In genomic region chr10:10774827-10775226, GRCm38 (mm10) we compare ENCODE assay signal across 13 mouse cellular contexts.
"Had no signal": no experiment of that assay in that cellular context is flagged by ENCODE, and none has a peak within 500 bp of the region (broad histone marks: within the 10 kb centered on the region; RNA-seq: fewer than 3 reads in every experiment).

No protein-coding gene starts in this region.

- DNase-seq: kidney, adult 2 months; kidney, postnatal 14 days; left cerebral cortex, postnatal 4 days; lung, adult 18-20 months; lung, postnatal 36 days; right cerebral cortex, postnatal 4 days; spleen, adult 18-20 months; thymus, adult 18-20 months; thymus, postnatal 14 days had no signal

- ATAC-seq: intestine, embryonic 16.5 days had no signal

- H3K9me3 ChIP-seq: kidney, embryonic 15.5 days; limb, embryonic 13.5 days had no signal

- H3K27ac ChIP-seq: kidney, embryonic 15.5 days; limb, embryonic 13.5 days; liver, embryonic 14.5 days had no signal

- H3K9ac ChIP-seq: kidney, embryonic 15.5 days; limb, embryonic 13.5 days; liver, embryonic 14.5 days had no signal

- H3K36me3 ChIP-seq: kidney, embryonic 15.5 days; limb, embryonic 13.5 days had no signal

- H3K4me3 ChIP-seq: kidney, embryonic 15.5 days; limb, embryonic 13.5 days had no signal

- H3K4me1 ChIP-seq: kidney, embryonic 15.5 days; limb, embryonic 13.5 days had no signal

- H3K4me2 ChIP-seq: kidney, embryonic 15.5 days; limb, embryonic 13.5 days had no signal

- H3K27me3 ChIP-seq: kidney, embryonic 15.5 days; limb, embryonic 13.5 days had no signal
